Mouse (Mus musculus): Measurements from ENCODE around the gene Fosb. TPM values are rescaled to one million over a fixed set of nuclear protein-coding genes. Genes with fewer than 3 reads are reported as not detected.
A peak's percentile ranks its signal among the peaks of the same experiment; 100 is the strongest.

The Fosb gene
- total and polyA plus RNA-seq, 2 experiments, result 0.06 to 0.09 TPM

DNA sequence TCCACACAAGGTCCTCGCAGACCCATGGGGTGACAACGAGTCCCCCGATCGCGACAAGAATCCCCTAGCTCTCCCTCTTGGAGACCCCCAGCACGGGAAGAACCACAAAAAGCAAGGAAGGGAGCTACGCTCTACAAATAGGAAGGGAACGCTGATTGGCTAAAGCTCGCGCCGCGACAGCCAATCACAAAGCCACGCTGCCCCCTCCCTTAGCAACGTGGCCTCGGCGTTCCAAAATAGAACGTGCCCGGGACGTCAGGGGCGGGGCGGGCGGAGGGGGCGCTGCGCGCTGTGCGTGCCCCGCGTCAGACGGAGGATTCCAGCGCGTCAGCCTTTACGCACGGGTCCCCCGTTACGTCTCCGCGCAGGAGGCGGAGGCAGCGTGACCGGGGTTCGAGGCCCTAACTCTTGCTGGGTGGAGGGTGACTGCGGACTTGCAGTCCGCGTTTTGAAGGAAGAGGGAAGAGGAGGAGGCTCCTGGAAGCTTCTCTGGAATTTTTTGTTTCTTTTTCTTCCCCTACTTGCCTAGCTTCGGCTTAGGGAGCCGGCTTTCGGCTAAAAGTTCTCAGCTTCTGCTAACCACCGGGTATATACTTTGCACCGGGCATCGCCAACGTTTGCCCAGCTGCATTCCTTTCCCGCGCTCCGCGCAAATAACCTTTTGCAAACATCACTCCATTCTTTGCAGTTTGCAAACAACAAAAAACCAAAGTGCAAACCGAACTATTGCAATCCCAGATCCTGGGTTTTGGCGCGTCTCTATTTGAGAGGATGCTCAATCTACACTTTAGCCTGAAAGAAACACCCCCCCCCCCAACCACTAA is 1.2 kb downstream of the Fosb start:
- H3K79me2 ChIP-seq (ENCODE audit: control insufficient read depth, insufficient read depth, low read length), result no peaks in the 10 kb centered on the region
- under 1% methylated on average over 58 of the region's 58 CpGs for WGBS
- H3K9ac ChIP-seq (ENCODE audit: low read depth, low read length), result peak overlapping the region; percentile 65
- H3K4me1 ChIP-seq (ENCODE audit: control insufficient read depth, insufficient read depth, low read length), result peaks cover 1% of the 10 kb centered on the region; the same call in 1 of the 2 replicates
- TF ChIP-seq CTCF (IDR thresholded peaks at IDR 0.05; ENCODE audit: low read depth, low read length) (no peak), POLR2A (IDR thresholded peaks at IDR 0.05; ENCODE audit: extremely low read depth, insufficient read depth, low read length) (0 out of 2 replicates have a peak, but pooled peaks have one; percentile 18)
- H3K27ac ChIP-seq (replicated peaks; ENCODE audit: insufficient read depth, low read depth, low read length), result peak overlapping the region; percentile 62
- H3K4me3 ChIP-seq (ENCODE audit: insufficient read depth, low read depth, low read length), result peak overlapping the region; percentile 53
- peak; percentile 73 for DNase-seq (ENCODE audit: extremely low read depth, low read depth, low spot score)
- no peaks in the 10 kb centered on the region for H3K36me3 ChIP-seq (ENCODE audit: control insufficient read depth, insufficient read depth, low read length)
- no peaks in the 10 kb centered on the region for H3K27me3 ChIP-seq (ENCODE audit: control insufficient read depth, insufficient read depth, low read length)

DNA sequence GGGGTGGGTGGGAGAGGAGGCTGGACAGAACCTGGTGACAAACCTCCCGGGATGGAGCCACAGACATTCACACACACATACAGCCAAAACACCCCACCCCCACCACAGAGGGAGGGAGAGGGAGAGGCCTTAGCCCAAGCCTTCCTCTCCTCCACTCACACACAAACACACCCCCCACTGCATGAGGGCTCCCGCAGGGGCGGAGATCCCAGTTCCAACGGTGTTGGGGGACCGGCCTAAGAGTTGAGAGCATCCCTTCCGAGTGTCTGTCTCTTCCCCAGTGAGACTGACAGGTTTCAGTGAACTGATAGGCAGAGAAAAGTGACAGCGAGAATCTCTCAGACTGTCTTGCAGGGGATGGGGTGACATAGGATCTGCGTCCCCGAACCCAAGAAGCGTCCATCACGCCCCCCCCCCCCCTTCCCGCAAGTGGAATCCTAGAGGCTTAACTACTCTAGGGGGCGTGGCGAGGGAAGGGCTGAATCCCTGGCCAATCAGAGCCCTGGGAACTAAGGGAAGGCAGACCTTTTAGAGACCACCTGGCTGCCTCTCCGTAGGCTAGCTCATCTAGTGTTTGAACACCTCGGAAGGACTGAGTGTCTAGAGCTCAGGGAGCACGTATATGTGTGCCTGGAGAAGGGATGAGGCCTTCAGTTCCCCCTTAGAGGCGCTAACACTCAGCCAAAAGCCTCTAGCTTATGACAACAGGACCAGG is 2.0 kb downstream of the Fosb start:
- H3K27ac ChIP-seq (replicated peaks; ENCODE audit: insufficient read depth, low read depth, low read length), result peak overlapping the region; percentile 62
- H3K27me3 ChIP-seq (ENCODE audit: control insufficient read depth, insufficient read depth, low read length), result no peaks in the 10 kb centered on the region
- no peaks in the 10 kb centered on the region for H3K36me3 ChIP-seq (ENCODE audit: control insufficient read depth, insufficient read depth, low read length)
- H3K4me3 ChIP-seq (ENCODE audit: insufficient read depth, low read depth, low read length), result peak overlapping the region; percentile 45
- no peak for DNase-seq (ENCODE audit: extremely low read depth, low read depth, low spot score)
- WGBS, result 5% methylated on average over 18 of the region's 18 CpGs
- peak overlapping the region; percentile 65 for H3K9ac ChIP-seq (ENCODE audit: low read depth, low read length)
- H3K4me1 ChIP-seq (ENCODE audit: control insufficient read depth, insufficient read depth, low read length), result peaks cover 1% of the 10 kb centered on the region; the same call in 1 of the 2 replicates
- no peak for TF ChIP-seq CTCF (IDR thresholded peaks at IDR 0.05; ENCODE audit: low read depth, low read length)
- TF ChIP-seq POLR2A (IDR thresholded peaks at IDR 0.05; ENCODE audit: extremely low read depth, insufficient read depth, low read length), result no peak
- no peaks in the 10 kb centered on the region for H3K79me2 ChIP-seq (ENCODE audit: control insufficient read depth, insufficient read depth, low read length)

DNA sequence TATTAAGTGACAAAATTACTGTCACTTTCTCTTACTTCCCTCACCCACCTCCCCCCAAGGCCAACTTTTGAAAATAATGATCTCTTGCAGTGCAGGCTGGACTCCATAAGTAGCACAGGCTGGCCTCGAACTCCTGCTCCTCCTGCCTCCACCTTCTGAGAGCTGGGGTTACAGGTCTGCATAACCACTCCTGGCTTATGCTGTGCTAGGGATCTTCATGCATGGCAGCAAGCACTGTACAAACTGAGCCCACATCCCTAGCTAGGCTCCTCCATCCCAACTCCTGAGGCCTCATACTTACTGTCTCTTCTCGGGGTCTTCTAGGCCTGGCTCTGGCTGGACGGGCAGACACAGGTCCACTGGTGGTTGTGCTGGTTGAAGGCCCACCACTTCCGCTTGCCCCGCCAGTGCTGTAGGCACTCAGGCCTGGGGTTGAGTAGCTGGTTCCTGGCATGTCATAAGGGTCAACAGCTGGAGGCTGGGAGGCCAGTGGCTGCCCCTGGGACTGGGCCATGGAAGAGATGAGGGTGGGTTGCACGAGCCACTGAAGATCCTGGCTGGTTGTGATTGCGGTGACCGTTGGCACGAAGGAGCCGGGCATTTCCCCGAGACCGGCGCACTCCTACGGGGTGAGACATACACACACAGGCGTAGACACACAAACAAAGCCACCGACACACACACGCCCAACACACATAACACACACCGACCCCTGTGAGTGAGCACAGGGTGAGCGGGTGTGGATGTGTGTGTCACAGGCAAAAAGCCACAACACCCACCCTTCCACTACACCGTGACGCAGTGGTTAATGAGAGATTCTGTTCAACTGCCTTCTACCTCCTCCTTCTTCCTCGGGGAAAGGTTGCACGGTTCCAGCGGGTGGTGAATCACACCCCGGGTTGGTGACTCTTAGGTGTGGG is 2.8 kb downstream of the Fosb start:
- Histone ChIP-seq H3K9ac (ENCODE audit: low read depth, low read length) (no peak overlapping the region), H3K27me3 (ENCODE audit: control insufficient read depth, insufficient read depth, low read length) (no peaks in the 10 kb centered on the region), H3K4me3 (ENCODE audit: insufficient read depth, low read depth, low read length) (no peak overlapping the region), H3K36me3 (ENCODE audit: control insufficient read depth, insufficient read depth, low read length) (no peaks in the 10 kb centered on the region), H3K27ac (replicated peaks; ENCODE audit: insufficient read depth, low read depth, low read length) (no peak overlapping the region), H3K4me1 (ENCODE audit: control insufficient read depth, insufficient read depth, low read length) (peaks cover 1% of the 10 kb centered on the region; the same call in 1 of the 2 replicates), H3K79me2 (ENCODE audit: control insufficient read depth, insufficient read depth, low read length) (no peaks in the 10 kb centered on the region)
- TF ChIP-seq CTCF (IDR thresholded peaks at IDR 0.05; ENCODE audit: low read depth, low read length), result no peak
- TF ChIP-seq POLR2A (IDR thresholded peaks at IDR 0.05; ENCODE audit: extremely low read depth, insufficient read depth, low read length), result no peak
- DNase-seq (ENCODE audit: extremely low read depth, low read depth, low spot score), result no peak
- WGBS, result 83% methylated on average over 25 of the region's 25 CpGs

DNA sequence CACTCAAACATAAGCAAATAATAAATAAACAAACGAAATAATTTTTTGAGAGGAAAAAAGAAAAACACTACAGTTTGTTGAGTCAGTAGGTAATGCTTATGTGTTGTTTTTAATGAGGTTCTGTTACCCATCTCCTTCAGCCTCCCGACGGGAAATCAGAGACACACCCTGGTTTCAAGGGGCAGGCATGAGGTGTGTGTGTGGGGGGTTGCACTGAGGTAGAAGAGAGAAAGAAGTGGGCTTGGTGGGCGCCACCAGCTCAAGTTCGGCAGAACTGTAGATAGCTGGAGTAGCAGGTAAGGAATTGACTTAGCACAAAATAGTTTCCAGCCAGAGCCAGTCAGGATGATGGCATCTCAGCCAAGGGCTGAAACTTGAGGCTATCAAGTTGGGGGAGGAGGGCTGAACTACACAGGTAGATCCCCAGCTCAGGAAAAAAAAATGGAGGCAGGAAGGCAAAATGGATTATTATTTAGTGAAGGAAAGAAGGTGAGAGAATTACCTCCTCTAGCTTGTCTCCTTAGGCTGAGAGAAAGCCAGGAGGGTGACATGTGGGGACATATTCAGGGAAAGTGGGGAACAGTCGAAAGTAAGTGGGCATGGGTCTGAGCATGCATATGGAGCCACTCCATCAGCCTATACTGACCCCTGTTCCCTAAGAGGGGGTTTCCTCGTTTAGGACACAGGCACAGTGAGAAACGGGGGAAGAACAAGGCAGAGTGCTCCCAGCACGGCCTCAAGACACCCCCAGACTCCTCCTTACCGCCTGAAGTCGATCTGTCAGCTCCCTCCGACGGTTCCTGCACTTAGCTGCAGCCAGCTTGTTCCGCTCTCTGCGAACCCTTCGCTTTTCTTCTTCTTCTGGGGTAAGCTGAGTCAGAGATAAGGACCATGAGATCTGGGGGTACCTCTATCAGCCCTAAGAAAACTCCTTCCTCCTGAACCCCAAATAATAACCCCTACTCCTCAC is 3.8 kb downstream of the Fosb start:
- no peak overlapping the region for H3K4me3 ChIP-seq (ENCODE audit: insufficient read depth, low read depth, low read length)
- 66% methylated on average over 16 of the region's 16 CpGs for WGBS
- no peaks in the 10 kb centered on the region for H3K27me3 ChIP-seq (ENCODE audit: control insufficient read depth, insufficient read depth, low read length)
- DNase-seq (ENCODE audit: extremely low read depth, low read depth, low spot score), result no peak
- no peaks in the 10 kb centered on the region for H3K36me3 ChIP-seq (ENCODE audit: control insufficient read depth, insufficient read depth, low read length)
- H3K79me2 ChIP-seq (ENCODE audit: control insufficient read depth, insufficient read depth, low read length), result no peaks in the 10 kb centered on the region
- TF ChIP-seq POLR2A (IDR thresholded peaks at IDR 0.05; ENCODE audit: extremely low read depth, insufficient read depth, low read length) (no peak), CTCF (IDR thresholded peaks at IDR 0.05; ENCODE audit: low read depth, low read length) (no peak)
- H3K27ac ChIP-seq (replicated peaks; ENCODE audit: insufficient read depth, low read depth, low read length), result no peak overlapping the region
- H3K4me1 ChIP-seq (ENCODE audit: control insufficient read depth, insufficient read depth, low read length), result peaks cover 1% of the 10 kb centered on the region; the same call in 1 of the 2 replicates
- H3K9ac ChIP-seq (ENCODE audit: low read depth, low read length), result no peak overlapping the region

DNA sequence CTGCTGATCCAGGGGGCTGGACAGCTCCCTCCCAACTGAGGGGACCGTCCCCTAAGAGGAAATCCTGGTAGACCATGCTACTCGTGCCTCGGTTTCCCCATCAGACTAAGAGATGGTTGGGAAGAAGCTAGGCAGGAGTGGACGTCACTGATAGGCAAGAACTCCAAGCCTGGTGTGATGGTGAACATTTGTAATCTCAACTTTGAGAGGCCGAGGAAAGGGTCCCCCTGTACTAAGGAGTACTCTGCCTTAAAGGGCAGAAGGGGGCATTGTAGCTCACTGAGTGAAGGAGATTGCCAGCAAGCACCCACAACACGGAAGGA is 4.5 kb downstream of the Fosb start:
- Histone ChIP-seq H3K4me1 (ENCODE audit: control insufficient read depth, insufficient read depth, low read length) (no peaks in the 10 kb centered on the region), H3K27ac (replicated peaks; ENCODE audit: insufficient read depth, low read depth, low read length) (no peak overlapping the region), H3K36me3 (ENCODE audit: control insufficient read depth, insufficient read depth, low read length) (no peaks in the 10 kb centered on the region), H3K79me2 (ENCODE audit: control insufficient read depth, insufficient read depth, low read length) (no peaks in the 10 kb centered on the region), H3K27me3 (ENCODE audit: control insufficient read depth, insufficient read depth, low read length) (no peaks in the 10 kb centered on the region), H3K4me3 (ENCODE audit: insufficient read depth, low read depth, low read length) (no peak overlapping the region), H3K9ac (ENCODE audit: low read depth, low read length) (no peak overlapping the region)
- DNase-seq (ENCODE audit: extremely low read depth, low read depth, low spot score), result no peak
- WGBS, result 29% methylated on average over 6 of the region's 6 CpGs
- TF ChIP-seq CTCF (IDR thresholded peaks at IDR 0.05; ENCODE audit: low read depth, low read length) (no peak), POLR2A (IDR thresholded peaks at IDR 0.05; ENCODE audit: extremely low read depth, insufficient read depth, low read length) (no peak)

Data from liver, adult 2 months (tissue).